Mouse (Mus musculus): Measurements from ENCODE around the gene Gm10377. TPM values are rescaled to one million over a fixed set of nuclear protein-coding genes. Genes with fewer than 3 reads are reported as not detected.
"Not testable (repeated sequence)": the region's sequence is repeated elsewhere in the genome, so short reads cannot be mapped to it uniquely, and the experiment has no call there.

Gene Gm10377
- not detected in 2 replicates for polyA plus RNA-seq (2015; fragmentation: Nextera tagmentation; extraction: Ambion mirVana)

DNA sequence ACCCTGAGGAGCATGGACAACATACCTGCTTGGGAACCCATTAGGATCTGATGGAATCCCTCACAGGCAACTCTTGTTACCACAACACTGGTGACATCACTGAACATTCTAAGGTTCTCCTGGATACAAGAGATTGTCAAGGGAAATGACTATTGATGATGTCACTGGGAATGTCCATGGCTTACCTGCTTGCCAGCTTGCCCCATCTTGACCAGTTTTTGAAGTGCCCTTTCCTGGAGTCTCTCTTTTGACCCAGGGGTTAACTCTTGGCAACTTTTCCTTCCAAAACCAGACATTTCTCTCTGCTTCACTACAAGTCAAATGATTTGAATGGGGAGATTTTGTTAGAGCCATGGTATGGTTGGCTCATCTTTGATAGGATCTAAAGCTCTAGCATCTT, at the start of gene Gm10377:
Gene Gm10377, minus strand, starts transcription at position 101 of the 400 bp plus-strand sequence.
- H3K9me3 ChIP-seq (ENCODE audit: low read length); H3K4me2 ChIP-seq (ENCODE audit: low read depth, low read length): not testable (repeated sequence)

DNA sequence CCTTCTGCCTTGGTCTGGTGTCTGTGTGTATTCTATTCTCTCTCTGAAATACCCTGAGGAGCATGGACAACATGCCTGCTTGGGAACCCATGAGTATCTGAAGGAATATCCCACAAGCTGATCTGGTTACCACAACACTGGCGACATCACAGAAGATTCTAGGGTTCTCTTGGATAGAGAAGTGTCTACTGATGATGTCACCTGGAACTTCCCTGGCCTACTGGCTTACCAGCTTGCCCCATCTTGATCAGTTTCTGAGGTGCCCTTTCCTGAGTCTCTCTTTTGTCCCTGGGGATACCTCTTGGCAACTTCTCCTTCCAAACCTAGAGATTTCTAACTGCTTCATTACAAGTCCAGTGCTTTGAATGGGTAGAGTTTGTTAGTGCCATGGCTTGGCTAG, 29.1 kb downstream of the Gm10377 start, which contains the start of gene Gm3015:
Gene Gm3015, minus strand, starts transcription at position 101 of the 400 bp plus-strand sequence.
- not testable (repeated sequence) for H3K4me3 ChIP-seq (ENCODE audit: low read depth, low read length); DNase-seq; H3K4me2 ChIP-seq (ENCODE audit: low read depth, low read length); H3K4me1 ChIP-seq (ENCODE audit: insufficient read depth); H3K27ac ChIP-seq (ENCODE audit: low read depth); H3K27me3 ChIP-seq (ENCODE audit: insufficient read depth, low read length); ATAC-seq; H3K36me3 ChIP-seq (replicated peaks; ENCODE audit: insufficient read depth, low read length); H3K9me3 ChIP-seq (ENCODE audit: low read length); H3K9ac ChIP-seq (replicated peaks)
- no CpG with 5 or more reads among the region's 1 CpGs for WGBS (ENCODE audit: insufficient replicate concordance)

More for the DNA sequence above, at the start of gene Gm10377:
- not testable (repeated sequence) for H3K36me3 ChIP-seq (replicated peaks; ENCODE audit: insufficient read depth, low read length); H3K4me3 ChIP-seq (ENCODE audit: low read depth, low read length); H3K27ac ChIP-seq (ENCODE audit: low read depth); H3K9ac ChIP-seq (replicated peaks); DNase-seq; H3K27me3 ChIP-seq (ENCODE audit: insufficient read depth, low read length); H3K4me1 ChIP-seq (ENCODE audit: insufficient read depth); ATAC-seq

Other genes with a start within 250 kb of the Gm10377 start
- gene Gm17124, start 198.1 kb downstream of the Gm10377 start, polyA plus RNA-seq (2015; fragmentation: Nextera tagmentation; extraction: Ambion mirVana) = not detected in 2 replicates
- not detected in 2 replicates for gene Gm3633, start 156.1 kb downstream of the Gm10377 start, polyA plus RNA-seq (2015; fragmentation: Nextera tagmentation; extraction: Ambion mirVana)
- not detected in 2 replicates for gene Gm10378, start 142.0 kb downstream of the Gm10377 start, polyA plus RNA-seq (2015; fragmentation: Nextera tagmentation; extraction: Ambion mirVana)
- gene Gm3015, start 29.2 kb downstream of the Gm10377 start, polyA plus RNA-seq (2015; fragmentation: Nextera tagmentation; extraction: Ambion mirVana) = not detected in 2 replicates
- gene Gm21977, start 55.5 kb upstream of the Gm10377 start, polyA plus RNA-seq (2015; fragmentation: Nextera tagmentation; extraction: Ambion mirVana) = not detected in 2 replicates
- not detected in 2 replicates for gene Gm8082, start 195.6 kb upstream of the Gm10377 start, polyA plus RNA-seq (2015; fragmentation: Nextera tagmentation; extraction: Ambion mirVana)
- gene Gm10376, start 217.6 kb upstream of the Gm10377 start, polyA plus RNA-seq (2015; fragmentation: Nextera tagmentation; extraction: Ambion mirVana) = not detected in 2 replicates

All from liver, postnatal 0 days (tissue).